Mouse (Mus musculus) testis, adult 2 months (tissue): ENCODE data around the gene Krtap19-5.

Source experiments
- CTCF ChIP-seq: fragments of 200-500 bp; IDR thresholded peaks from 2 replicates; pipeline ENCODE4 v1.5.1; 2012; ENCODE audit warnings: low read depth, mild to moderate bottlenecking, inconsistent platforms, low read length, moderate library complexity; ENCODE audit not compliant: control insufficient read depth, insufficient read depth, insufficient replicate concordance
- POLR2A ChIP-seq: fragments of 200-500 bp; IDR thresholded peaks from 2 replicates; pipeline ENCODE4 v1.6.1; 2012; ENCODE audit warnings: low read depth, mild to moderate bottlenecking, inconsistent platforms, low read length, moderate library complexity; ENCODE audit not compliant: control insufficient read depth

GRCm38 (mm10) chr16:88851450-88851849 lies 44.8 kb downstream of the Krtap19-5 start:
- TF ChIP-seq CTCF (peak; percentile 25; the same call in 1 of the 2 replicates), POLR2A (no peak)
